Mouse (Mus musculus): Measurements from ENCODE around the gene Pgghg.

Pgghg gene

DNA sequence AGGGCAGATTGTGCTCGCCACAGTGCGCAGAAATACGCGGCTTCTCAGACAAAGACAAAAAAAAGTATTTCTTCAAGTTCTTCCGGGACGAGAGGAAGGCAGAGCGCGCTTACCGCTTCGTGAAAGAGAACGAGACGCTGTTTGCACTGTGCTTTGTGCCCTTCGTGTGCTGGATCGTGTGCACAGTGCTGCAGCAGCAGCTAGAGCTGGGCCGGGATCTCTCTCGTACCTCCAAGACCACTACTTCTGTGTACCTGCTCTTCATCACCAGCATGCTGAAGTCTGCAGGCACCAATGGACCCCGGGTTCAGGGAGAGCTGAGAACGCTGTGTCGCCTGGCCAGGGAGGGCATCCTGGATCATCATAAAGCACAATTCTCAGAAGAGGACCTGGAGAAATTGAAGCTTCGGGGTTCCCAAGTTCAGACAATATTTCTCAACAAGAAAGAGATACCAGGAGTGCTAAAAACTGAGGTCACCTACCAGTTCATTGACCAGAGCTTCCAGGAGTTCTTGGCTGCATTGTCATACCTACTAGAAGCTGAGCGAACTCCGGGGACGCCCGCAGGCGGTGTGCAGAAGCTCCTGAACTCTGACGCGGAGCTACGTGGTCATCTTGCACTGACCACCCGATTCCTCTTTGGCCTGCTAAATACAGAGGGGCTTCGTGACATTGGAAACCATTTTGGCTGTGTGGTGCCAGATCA lies 18.0 kb upstream of the Pgghg start:
- 19% methylated on average over 30 of the region's 30 CpGs for WGBS

DNA sequence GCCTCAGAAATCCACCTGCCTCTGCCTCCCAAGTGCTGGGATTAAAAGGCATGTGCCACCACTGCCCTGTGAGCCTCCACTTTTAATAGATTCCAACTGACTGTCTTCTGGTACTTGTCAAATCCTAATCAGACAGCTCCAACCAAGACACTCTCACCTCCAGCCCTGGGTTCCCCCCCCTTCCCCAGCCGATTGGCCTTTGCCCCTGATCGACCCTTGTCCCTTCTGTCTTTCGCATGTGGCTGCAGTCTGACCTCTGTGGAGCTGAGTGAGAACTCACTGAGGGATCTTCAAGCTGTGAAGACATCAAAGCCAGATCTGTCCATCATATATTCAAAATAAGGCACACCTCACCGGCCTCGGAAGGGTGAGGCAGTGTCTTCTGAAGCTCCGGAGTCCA lies 14.0 kb upstream of the Pgghg start:
- WGBS, result 92% methylated on average over 6 of the region's 6 CpGs

DNA sequence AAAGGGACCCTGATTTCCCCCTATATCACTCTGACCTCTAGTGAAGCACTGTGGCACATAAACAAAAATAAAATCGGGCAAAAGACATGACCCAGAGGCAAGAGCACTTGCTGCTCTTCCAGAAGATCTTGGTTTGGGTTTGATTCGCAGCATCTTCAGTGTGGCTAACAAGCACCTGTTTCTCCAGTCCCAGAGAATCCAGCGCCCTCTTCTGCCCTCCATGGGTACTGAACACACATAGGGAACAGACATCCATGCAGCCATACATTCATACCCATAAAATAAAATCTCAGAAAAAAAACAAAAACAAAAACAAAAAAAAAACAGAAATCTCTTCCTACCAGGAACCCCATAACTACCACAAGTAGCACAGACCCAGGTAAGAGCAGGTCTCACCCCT lies 2.8 kb upstream of the Pgghg start:
- 52% methylated on average over 3 of the region's 3 CpGs for WGBS

DNA sequence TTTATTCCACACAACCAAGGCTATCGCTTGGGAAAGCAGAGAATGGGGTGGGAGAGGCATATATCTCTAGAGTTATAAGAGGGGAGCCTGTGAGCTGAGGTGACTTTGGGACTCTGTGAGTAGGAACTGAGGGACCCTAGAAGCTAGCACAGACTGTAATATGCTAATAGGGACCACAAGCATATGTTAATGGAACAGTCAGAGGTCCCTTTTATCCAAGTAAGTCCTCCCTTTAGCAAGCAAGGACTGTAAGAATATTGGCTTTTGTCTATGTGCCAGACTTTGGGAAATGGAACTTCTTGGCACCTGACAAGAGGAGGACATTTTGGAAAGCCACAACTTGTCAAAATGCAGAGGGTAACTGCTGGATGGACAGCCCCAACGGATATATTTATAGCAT lies 2.3 kb upstream of the Pgghg start:
- WGBS, result 48% methylated on average over 2 of the region's 2 CpGs

DNA sequence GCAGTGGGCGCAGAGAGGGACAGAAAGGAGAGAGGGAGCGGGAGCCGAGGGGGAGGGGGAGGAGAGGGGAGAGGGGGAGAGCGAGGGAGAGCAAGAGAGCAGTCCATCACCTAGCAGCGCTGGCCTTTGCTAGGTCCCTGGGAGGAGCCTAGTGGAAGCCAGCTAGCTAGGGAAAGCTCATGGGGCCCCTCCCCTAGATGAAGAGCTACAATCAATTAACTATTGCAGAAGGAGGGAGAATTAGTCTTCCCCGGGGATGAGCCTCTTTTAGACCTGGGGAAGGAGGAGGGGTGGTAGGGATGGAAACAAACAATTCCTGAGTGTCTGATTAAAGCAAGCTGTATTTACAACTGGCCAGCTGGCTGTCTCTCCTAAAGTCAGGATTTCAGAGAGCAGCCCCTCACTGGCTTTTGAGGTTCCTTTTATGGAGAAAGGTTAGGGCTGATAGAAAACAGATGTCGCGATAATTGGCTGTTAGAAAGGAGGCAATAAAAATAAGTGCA lies 1.5 kb upstream of the Pgghg start:
- 34% methylated on average over 8 of the region's 8 CpGs for WGBS

DNA sequence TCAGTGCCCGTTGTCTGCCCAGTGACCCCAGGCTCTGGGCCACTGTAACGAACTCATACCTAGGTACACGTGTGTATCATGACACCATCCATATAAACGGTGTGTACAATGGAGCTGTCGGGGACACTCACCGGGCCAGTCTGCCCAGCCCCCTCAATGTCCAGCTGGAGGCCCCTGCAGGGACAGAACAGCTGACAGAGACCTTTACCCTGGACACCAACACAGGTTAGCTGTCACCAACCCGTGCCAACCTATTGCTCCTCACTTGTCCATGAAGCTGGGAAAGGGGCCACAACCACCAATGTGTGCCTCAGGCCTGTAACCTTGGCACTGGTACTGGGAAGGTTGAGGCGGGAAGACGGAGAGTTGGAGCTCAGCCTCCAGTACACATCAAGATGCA lies 1.1 kb downstream of the Pgghg start:
- WGBS, result 69% methylated on average over 9 of the region's 9 CpGs

DNA sequence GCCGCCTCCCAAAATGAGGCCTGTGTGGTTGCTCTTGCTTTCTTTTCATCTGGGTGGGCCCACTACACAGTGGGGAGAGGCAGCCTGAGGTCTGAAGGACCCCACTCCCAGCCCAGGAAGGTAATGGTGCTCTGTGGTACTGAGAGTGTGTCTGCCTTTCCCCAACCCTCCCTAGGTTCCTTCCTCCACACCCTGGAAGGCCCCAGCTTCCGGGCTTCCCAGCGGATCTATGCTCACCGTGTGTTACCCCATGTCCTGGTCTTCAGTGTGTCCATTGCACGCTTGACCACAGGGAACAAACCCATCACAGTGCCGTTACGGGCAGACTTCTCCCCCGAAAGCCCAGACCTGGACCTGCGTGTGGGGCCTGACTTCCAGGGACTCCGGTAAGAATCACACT lies 1.6 kb downstream of the Pgghg start:
- WGBS, result 90% methylated on average over 10 of the region's 10 CpGs

DNA sequence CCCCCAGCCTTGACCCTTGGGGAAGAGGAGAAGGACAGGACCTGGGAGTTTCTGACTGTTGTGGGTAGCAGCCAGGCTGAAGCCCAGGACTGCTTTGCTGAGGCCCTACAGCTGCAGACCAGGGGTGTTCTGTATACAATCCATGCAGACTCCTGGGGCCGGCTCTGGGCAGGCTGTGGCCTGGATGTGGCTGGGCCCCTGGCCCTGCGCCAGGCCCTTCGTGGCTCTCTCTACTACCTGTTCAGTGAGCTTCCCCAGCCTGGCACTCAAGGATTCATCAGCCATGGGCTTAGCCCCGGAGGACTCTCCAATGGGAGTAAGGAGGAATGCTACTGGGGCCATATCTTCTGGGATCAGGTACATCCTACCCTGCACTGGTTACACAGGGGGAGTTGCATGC lies 2.2 kb downstream of the Pgghg start:
- WGBS, result 86% methylated on average over 4 of the region's 4 CpGs

DNA sequence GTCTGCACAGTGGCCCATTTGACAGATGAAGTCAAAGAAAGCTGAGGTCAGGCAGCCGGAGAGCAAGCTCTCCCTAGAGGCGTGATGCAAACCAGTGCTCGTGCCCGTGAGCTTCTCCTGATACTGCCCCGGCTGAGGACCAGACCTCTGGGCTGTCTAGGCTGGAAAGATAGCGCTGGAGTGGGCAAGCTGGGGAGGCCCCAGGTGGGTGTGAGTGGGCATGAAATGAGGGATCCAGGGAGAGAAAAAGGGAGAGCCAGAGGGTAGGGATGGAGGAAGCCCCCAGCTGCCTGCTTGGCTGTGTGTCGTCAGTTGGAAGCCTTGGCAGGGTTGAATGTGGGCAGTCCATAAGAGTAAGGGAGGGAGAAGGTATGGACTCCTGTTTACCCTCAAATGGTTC lies 3.0 kb downstream of the Pgghg start:
- WGBS, result 96% methylated on average over 7 of the region's 7 CpGs

DNA sequence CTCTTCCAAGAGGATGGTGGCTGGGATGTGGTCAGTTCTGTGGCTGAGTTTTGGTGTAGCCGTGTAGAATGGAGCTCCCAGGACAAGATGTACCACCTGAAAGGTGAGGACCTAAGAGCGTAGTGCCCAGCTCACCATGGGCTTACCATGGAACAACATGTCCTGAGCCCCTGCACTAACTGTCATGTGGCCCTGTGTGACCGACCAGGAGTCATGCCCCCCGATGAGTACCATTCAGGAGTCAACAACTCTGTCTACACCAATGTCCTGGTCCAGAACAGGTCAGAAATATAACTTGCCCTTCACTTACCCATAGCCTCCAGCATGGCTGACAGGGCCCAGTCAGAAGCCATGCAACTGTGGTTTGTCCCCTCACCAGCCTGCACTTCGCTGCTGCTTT lies 4.1 kb downstream of the Pgghg start:
- WGBS, result 98% methylated on average over 5 of the region's 5 CpGs

DNA sequence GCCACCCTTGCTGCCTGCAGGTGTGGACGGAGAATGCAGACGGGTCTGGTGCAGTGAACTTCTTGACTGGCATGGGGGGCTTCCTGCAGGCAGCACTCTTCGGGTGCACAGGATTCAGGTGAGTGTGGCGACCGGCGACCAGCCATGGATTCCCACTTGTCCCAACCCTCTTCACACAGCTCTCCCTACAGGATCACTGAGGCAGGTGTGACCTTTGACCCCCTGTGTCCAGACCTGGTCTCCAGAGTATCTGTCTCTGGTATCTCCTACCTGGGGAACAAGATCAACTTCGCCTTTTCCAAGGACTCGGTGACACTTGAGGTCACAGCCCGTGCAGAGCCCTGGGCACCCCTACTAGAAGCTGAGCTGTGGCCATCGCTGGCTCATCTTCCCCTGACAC lies 5.1 kb downstream of the Pgghg start:
- 94% methylated on average over 10 of the region's 10 CpGs for WGBS

DNA sequence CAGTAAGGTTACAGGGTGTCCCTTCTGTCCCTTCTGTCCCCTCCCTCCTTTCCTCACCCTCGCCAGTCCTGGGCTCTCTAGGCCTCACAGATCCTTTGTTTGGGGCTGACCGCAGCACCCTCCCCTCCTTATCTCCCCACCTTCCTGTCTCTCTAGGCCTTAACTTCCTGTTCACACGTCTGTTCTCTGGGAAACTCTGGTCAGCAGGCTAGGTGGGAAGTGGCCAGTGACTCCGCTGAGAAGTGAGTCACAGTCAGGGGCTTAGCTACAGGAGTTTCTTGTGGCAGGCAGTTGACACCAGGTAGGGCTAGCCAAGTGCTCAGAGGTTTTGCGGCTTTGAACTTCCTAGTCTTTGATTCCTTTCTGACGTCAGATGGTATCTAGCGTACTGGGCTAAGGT lies 5.8 kb downstream of the Pgghg start:
- WGBS, result 80% methylated on average over 7 of the region's 7 CpGs

DNA sequence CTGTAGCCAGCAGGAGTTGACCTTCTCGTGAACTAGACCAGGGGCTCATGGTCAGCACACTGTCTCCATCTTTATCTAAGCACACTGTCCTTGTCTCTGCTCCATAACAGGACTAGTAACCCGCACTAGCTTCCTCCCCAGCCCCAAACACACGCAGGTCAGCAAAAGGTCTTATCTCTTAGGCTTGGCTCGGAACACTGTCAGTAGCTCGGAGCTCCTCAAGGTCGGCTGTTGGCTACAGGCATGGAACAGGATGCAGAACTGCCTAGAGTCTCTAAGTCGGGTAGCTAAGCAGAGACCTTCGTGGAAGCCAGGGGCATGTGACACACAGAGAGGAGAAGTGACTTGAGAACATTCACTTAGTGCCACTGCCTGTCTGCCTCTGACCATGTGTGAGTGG lies 7.0 kb downstream of the Pgghg start:
- whole genome bisulfite sequencing, result 91% methylated on average over 8 of the region's 8 CpGs

DNA sequence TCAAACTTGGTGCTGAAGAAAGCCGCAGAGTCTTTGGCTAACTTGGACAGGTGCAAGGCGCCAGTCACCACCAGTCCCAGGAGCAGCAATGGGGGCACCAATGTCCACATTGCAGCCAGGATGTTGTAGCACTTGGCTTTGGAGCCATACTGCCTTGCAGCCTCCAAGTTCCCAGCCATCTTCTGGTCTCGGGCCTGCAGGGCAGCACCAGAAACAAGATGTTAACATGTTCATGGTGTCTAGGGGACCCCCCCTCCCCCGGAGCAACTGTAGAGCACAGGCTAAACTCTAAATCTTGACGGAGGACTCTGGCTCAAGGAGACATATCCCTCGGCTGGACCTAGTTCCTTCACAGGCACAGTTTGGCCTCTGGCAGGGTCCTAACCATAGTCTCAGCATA lies 8.1 kb downstream of the Pgghg start:
- 89% methylated on average over 6 of the region's 6 CpGs for WGBS

DNA sequence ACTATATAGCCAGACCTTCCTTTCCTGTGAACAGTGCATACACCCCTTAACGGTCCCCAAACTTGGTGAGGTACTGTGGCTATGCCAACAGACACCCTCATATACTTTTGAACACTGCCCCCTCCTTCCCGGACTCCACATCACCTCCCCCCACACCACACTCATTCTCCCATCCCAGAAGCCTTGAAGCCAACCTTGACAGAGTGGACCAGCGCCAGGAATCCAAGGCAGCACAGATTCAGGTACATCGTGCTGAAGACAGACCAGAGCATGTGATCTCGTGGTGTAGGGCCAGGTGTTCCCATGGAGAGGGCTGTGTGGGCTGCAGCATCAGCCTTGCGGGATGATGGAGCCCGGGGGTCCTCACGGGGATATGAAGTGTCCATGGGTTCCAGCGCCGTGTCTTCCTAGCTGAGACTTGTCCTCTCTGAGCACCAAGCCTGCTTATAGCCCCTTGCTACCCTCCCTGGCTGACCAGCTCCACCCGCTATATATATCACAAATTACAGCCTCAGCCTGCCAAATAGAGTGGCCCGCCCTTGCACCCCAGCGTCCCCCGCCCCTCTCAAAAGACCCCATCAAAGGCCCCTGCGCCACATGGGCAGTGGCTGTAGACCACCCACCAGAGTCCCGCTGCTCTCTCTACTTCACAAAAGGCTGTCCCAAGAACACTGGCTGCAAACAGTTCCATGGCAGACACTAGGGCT lies 8.8 kb downstream of the Pgghg start, which contains the start of gene Ifitm5:
Ifitm5 (minus strand) TSS at position 468 of the 707 bp plus-strand sequence.
- whole genome bisulfite sequencing, result 78% methylated on average over 16 of the region's 16 CpGs

DNA sequence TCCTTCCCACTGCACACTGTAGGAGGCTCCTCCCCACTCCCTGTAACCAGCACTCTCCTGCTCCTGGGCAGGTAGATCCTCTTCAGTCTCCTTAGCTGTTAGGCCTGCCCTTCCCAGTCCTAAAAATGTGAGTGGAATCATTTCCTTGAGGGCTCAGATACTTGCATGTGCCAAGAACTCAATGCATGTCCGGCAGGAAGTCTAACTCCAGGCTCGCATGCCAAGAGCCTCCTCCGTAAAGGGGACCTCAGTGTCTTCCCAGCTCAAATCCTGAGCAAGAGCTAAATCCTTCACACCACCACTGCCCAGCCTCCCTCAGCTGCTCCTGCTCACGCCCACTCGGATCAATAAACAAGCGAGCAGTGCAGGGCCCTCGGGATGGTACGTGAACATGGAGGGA lies 9.9 kb downstream of the Pgghg start:
- WGBS, result 67% methylated on average over 8 of the region's 8 CpGs

DNA sequence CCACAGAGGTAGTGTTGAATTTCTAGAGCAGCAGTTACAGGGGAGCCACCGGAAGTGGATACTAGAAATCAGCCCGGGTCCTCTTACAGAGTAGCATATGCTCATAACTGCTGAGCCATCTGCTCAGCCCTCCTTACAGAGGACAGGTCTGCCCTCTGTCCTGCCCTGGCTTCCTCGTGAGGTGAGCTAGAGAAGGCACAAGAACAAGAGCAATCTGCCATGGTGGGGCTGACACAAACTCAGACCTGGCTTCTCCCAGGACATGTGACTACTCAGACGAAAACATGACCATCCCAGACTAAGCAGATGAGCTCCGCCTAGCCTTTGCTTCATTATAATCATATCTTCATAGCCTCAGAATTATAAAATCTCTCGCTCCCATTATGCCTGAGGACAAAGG lies 10.6 kb downstream of the Pgghg start:
- 90% methylated on average over 6 of the region's 6 CpGs for WGBS

DNA sequence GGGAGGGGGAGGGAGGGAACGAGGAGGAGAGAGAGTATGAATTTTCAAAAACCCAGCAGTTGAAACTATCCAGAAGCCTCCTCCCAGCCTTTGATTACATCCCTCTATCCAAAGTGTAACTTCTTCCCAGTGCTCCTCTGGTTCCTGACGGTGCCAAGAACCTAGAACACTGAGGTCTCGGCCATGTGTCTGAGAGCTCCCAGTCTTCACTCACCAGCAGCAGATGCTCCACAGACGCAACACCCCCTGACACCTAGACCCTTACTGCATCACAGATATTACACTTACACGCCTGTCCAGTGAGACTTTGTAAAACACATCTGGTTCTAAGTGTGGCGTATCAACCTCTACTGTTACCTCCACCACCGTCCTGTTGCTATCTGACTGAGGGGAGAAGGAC lies 11.2 kb downstream of the Pgghg start:
- 88% methylated on average over 7 of the region's 7 CpGs for WGBS

DNA sequence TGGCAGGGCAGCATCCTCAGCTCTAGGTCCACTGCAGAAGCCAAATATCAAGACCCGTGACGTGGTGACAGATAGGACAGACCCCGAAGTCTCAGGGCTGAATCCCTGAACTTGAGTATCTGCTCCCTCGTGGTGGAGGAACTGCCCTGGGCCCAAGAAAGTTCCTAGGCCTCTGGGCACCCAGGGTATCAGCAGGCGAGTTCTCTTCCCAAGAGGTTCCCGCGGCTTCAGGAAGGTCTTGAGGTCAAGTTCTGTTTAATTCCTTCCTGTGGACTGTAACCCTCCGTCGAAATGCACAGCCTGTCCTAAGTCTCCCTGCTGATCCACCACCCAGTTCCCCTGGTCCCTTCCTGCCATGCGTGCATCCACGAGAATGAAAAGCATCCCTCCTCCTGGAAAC lies 11.9 kb downstream of the Pgghg start:
- 84% methylated on average over 11 of the region's 11 CpGs for WGBS

DNA sequence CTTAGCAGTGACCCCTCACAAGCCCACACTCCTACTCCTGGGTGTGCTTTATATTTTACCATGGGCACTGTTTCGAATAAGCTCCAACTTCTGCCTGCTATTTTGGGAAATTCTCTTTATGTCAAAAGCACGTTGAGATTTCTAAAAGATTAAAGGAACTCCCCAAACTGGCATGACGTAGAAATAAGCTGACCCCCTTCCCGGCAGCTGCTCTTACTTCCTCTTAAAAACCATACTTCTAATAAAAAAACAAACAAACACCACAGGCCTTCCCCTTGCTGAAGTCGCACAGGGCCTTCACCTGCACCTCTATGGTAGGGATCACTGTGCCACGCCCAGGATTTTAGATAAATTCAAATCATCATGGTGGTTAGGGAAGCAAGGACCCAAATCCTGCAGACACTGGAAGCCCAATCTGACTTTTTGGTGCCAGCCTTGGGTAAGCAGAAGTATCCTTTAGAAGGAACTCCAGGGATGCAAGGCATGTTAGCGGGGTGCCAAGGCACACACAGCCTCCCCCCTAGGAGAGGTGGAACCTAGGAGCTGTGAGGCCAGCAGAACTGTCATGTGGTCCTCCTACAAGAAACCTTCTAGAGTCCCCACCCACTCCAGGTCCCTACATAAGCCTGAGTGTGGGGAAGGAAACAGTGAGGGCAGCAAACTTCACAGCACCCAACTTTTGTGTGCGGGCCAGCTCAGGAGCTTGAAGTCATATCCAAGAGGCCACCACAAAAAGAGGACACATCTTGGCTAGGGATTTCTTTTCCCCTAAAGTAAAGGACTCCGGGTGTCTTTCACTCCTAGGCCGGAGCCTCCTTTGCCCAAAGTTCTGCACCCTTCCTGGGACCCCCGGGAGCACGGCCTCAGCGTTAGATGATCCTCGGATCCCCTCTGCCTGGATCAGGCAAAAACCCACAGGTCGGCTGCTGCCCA lies 12.9 kb downstream of the Pgghg start:
- WGBS, result 72% methylated on average over 15 of the region's 15 CpGs

DNA sequence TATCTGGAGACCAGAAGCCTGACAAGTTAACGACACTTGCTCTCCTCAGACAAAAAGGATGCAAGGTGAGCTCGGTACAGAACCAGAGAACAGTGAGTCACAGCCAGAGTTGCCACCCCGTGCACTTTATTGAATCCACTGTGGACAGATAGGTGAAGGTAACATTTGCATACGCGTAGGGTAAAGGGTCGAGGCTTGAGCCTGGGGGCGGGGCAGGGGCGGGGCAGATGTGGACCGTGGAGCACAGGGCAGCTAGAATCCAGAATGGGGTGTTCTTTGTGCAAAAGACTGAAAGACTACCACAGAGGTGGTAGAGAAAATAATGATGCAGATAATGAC lies 13.5 kb downstream of the Pgghg start:
- WGBS, result 33% methylated on average over 9 of the region's 9 CpGs

DNA sequence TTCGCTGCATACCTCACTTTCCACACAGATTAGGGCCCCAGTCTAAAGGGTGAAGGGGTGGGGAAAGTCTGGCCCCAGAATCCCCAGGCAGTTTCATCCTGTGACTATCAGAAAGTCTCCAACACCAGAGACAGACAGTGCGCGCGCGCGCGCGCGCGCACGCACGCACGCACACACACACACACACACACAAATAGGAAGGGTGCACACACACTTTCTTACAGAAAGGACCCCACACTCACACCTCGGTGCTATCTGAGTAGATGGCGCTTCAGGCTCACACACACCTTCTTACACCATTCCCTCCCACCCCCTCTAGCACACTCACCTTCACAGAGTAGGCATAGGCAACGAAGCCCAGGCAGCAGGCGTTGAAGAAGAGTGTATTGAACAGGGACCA lies 14.2 kb downstream of the Pgghg start:
- 31% methylated on average over 17 of the region's 17 CpGs for WGBS
